Mouse (Mus musculus) R1 (cell line): ENCODE measurements around the gene Psg19.
"Not testable (repeated sequence)": the region's sequence is repeated elsewhere in the genome, so short reads cannot be mapped to it uniquely, and the experiment has no call there.

Experiments
- DNase-seq: peaks from one replicate; pipeline ENCODE4 v3.0.0-alpha.2; 2018; ENCODE audit warnings: low read depth, low spot score

Gene Psg19

DNA sequence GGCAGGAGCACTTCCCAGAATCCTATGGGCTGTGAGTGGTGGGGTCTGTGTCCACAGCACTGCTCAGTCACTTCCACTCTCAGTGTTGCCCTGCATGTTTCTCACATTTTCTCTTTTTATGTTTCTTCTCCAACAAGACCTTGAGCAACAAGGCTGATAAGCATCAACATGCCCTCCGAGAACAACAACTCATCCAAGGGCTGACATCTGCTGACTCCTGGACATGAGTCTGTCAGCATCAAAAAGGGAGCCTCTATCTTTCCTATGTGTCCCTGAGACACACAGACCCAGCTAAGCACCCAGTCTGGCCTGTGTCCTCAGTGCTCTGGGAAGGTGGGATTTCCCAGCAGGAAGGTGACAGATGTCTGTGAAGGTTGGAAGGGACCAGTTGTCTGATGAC is at the start of gene Psg19:
TSS of gene Psg19 (minus strand) at position 101 of the 400 bp plus-strand sequence.
- DNase-seq = no peak

DNA sequence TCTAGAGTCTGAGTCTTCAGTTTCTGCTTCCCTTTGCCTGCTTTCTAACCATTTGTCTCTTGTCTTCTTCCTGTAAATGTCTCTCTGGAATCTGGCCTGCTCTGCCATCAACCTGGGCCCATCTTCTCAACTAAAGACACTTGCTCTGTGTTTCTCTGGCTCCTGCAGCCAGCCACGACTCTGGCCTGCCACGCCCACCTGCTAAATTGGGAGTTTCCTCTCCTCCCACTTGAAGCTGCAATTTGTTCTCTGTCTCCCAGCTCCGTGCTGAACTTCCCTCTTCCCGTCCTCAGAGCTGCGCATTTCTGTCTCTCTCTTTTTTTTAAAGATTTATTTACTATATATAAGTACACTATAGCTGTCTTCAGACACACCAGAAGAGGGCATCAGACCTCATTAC is 46.5 kb upstream of the Psg19 start:
- peak; percentile 46 for DNase-seq

DNA sequence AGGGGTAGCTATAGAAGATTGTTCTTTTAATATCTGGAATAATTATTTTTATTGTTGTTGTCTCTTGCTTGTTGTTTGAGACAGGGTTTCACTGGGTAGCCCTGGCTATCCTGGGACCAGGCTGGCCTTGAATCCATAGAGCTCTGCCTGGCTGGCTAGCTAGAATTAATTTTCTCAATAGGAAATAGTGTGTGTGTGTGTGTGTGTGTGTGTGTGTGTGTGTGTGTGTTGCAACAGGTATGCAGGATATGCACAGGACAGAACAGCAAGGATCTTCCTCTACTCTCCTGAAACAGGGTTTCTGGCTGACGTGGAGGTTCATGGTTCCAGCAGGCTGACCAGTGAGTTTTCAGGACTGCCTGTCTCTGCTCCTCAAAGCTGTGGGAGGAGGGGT is 42.9 kb upstream of the Psg19 start:
- no peak for DNase-seq

DNA sequence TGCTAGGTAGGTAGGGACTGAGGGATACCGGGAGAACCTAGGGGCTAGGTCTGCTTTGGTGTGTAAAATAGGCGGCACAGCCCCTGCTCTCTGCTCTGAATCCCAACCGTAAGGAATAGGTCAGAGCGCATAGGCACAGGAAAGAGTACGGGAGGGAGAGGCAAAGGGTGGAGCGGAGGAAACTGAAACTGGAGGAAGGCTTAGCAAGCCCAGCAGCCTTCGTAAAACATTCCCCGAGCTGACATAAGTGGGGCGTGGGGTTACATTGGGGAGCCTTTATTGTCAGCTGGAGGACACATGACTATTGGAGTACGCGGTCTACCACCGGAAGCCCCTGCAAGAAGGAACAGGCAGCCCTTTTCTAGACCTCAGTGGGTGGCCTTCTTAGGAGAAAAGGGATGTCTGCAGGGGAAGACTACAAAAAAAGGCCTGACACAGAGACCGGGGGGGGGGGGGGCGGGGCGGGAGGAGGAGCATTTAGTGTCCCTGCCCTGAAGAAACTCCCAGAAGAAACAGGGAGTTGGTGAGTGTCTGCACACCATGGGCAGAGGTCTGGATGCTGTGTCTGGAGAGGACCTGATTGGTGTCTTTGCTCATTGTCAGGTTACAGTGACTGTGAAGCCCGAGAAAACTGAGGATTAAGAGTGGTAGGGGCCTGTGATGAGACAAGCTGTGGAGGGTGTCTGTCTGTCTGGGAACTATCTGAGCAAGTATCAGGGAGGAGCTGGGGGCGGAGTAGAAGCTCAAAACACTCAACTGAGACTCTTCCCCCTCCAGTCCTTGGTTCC is 42.3 kb upstream of the Psg19 start:
- DNase-seq = peak; percentile 99

DNA sequence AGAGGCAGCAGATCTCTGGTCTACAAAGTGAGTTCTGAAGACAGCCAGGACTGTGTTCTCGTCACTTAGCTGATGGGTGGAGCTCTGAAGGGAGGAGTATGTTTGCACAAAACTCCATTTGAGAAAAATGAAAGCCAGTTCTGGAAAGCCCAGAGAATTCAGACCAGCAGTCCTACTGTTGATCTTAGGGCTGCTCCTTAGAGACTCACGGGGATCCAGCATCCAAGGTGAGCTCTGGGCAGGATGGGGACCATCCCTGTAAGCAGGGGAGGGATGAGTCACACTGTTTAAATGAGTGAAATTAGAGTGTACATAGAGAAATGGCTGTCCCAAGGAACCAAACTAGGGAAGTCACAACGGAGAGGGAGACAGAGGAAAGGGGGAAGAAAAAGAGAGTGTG is 41.5 kb upstream of the Psg19 start, which contains the start of gene Mill2:
TSS of gene Mill2 (plus strand) at position 102 of the 400 bp plus-strand sequence.
- no peak for DNase-seq

DNA sequence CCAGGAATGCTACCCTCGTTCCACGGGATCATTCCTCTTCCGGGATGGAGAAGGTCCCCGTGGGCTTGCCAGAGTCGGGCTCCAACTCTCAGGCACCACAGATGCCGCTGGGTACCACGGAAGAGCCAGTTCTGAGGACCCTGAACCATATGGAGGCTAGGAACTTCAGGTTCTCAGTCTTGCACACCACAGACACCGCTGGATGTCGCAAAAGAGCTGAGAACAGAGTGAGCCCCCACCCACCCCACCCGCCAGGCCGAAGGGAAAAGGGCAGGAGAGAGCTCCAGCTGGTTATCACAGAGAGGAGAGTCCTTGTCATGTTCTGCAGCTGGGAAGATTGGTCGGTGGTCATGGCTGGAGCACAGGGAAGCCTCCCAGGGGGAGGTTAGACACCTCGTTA is 34.0 kb upstream of the Psg19 start:
- DNase-seq = peak; percentile 36

DNA sequence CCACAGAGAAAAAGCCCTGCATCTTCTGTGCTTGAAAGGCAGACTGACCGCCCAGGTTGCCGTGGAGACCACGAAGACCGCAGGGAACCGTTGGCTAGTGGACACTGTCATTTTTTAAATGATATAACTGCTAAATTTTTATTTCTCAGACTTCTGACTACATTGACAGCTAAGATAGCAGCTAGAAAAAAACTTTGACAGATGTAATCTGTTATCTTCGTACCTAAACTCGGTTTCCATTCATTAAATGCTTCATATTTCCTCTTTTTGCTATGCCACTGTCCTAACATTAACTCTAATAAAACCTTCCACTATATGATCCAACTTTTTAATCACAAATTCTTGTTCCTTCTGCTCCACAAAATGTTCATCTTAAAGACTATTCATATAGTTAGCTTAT is 31.2 kb upstream of the Psg19 start:
- DNase-seq = no peak

DNA sequence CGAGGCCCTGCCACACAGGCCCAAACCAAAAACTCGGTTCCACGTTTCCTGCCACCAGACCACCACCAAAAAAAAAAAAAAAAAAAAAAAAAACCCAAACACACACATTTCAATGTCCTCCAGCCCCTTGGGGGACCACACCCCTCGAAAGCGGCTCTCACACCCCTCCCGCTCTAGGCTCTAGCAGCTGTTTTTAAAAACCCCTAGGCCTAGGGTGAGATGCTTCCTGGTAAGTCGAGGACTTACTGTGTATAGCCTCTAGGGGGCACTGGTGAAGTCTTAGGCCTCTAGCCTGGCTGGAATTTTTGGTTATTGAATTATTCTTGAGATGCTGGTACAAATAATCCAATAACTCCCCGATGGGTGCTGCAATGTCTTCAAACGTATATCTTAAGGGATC is 30.3 kb upstream of the Psg19 start:
- DNase-seq = peak; percentile 84

DNA sequence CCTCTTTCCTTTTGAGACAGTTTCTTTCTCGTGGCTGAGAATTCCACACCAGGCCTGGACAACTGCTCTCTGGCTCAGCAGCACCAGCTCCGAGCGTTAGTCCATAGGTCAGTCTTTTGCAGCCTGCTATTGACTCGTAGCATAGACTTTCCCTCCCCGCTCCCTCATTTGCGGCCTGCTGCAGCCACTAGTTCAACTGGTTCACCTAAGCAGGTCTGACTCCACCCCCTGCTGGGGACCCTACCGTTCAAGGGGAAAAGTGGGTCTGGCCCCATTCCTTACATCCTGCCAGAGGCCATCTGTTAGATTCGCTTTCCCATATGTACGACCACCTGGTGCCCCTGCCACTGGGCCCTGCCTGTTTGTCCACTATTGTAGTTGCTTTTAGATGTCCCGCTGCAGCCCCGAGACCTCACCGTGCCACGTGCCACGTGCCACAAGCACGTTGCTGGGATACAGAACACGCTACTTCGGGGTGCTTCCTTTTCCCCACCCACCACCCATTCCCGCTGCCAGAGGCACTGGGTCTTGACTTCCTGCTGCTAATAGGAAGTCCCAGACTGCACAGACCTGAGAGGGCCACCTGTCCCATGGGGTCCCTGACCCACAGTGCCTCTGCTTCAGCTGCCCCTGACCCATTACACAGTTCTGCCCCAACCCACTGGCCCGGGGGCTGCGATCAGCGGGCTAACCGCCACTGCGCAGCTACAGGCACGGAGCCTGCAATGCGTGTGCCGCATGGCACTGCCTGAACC is 29.6 kb upstream of the Psg19 start:
- DNase-seq = peak; percentile 70

DNA sequence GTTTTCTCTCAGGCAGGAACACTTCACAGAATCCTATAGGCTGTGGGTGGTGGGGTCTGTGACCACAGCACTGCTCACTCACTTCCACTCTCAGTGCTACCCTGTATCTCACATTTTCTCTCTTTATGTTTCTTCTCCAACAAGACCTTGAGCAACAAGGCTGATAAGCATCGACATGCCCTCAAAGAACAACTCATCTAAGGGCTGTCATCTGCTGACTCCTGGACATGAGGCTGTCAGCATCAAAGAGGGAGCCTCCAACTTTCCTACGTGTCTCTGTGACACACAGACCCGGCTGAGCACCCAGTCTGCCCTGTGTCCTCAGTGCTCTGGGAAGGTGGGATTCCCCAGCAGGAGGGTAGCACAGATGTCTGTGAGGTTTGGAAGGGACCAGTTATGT is 23.2 kb upstream of the Psg19 start, which contains the start of gene Psg17:
TSS of gene Psg17 (minus strand) at position 101 of the 400 bp plus-strand sequence.
- no peak for DNase-seq

DNA sequence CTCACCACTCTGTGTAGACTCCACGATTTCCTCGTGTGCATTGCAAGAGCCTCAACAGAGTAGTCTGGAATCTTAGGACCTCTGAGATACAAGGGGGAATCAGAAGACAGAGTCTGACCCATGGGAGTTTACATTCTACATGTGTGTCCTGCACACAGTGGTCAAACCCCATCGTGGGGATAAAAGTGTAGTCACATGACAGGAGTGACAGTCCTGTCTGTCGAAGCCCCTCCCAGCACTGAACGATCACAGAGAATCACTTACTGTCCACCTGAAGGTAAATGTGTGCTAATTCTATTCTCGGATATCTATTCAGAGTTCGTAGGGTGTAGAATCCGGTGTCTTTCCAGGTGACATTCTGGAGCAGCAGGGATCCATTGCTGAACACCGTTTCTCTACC is 20.0 kb upstream of the Psg19 start:
- DNase-seq = peak; percentile 45

DNA sequence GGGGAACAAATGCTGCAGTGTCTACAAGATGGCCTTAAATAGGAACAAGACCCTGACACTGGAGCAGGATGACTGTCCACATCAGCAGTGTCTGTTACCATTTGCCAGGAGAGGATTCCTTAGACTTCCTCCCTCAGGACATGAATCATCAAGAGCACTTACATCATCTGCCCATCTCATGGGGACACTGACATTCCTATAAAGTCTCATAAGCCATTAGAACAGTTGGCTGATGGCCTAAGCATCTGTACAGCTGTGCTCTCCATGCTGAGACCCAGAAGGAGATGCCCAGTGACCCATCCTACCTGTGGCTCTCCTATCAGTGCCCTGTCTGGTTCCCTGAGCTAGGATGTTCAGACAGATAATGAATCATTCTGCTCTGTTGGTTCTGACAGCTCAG is 5.2 kb upstream of the Psg19 start:
- DNase-seq = no peak

DNA sequence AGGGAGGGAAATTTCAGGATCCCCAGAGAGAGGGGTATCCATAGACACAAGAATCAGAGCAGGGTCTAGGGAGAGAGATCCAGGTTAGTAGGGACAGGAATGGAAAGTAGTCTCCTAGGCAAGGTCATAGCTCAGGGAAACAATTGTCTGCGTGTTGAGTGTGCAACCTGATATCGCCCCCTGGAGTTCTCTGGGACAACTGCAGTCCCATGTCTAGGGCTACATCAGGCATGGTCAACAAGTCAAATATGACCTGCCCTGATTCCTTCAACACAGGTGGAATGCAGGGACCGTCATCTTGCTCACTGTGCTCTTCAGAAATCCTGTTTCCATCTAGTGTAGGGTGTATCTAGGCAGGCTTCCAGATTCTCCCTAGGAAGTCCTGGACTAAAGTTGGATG is 809 bp upstream of the Psg19 start:
- peak; percentile 33 for DNase-seq

DNA sequence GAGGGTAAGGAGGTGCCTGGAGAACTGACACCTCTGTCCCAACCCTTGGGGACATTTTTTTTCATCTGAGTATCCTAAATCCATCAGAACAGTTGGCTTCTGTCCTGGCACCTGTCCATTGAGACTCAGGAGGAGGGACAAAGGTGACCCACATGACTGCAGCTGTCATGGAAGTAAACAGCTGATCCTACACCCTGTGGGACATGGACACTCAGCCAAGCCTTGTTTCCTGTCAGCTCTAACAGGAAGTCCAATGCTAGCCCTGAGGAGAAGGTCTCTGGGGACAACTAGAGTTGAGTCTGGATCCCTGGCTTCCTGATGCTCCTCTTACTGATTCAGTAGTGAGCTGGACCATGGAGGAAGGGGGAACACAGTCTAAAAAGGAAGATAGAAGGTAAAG is 7.6 kb downstream of the Psg19 start:
- not testable (repeated sequence) for DNase-seq

DNA sequence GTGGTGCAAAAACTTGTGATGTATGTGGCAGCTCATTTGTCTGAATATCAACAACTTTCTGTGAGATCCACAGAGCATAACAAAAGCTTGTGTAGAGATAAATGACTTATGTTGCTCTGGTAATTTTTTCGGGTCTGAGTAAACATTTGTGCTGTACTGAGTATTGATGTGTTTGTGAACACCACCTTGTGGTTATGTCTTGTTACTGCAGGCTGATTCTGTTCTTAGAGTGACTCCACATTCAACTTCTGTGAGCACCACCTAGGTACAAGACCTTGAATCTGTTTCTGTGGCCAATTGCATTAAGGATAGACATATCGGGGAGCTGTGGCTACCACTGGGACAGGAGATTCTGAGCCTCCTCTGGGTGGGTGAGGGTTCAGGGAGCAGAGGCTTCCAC is 17.0 kb downstream of the Psg19 start:
- DNase-seq = peak; percentile 38

DNA sequence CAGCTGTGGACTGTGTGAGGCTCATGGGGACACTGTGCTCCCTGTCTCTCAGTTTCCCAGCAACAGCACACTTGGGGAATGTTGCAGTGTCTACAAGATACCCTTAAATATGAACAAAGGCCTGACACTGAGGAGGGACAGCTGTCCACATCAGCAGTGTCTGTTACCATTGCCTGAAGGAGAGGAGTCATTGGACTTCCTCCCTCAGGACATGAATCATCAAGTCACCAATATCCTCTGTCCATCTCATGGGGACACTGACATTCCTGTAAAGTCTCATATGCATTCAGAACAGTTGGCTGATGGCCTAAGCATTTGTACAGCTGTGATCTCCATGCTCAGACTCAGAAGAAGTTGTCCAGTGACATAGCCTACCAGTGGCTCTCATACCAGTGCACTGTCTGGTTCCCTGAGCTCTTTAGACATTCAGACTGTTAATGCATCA is 19.0 kb downstream of the Psg19 start:
- no peak for DNase-seq

DNA sequence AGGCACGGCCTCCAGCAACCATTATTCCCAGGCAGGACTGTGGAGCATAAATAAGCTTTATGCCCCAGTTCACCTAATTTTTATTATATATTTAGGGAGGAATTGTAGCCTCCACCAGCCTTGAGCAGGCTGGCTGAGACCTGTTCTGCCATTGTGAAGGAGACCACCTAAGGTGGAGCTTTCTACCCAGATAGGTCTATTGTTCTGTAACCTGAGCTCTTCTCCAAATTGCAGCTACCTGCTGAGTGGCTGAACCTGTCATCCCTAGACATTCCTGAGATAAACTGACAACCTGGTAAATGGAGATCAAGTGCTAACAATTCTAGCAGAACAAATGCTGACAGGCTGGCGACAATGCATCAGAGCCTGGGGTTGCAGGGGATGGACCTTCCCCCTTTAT is 35.4 kb downstream of the Psg19 start:
- DNase-seq = not testable (repeated sequence)

DNA sequence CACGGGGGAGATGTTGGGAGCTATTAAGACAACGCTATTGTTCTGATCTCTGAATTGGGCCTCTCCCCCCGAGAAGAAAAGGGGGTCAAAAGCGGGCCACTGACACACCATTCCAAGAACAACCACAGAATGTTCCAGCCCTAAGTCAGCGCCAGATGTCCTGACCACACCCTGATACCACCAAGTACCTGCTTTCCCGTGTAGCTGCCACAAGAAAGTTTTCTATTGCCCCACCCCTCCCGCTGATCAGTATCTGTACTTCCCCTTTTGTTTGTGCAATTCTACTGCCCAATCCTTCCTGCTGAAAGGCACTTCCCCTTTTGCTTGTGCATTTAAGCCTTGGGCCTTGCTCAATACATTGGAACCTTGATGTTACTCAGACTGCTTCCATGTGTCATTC is 38.2 kb downstream of the Psg19 start:
- DNase-seq = not testable (repeated sequence)

DNA sequence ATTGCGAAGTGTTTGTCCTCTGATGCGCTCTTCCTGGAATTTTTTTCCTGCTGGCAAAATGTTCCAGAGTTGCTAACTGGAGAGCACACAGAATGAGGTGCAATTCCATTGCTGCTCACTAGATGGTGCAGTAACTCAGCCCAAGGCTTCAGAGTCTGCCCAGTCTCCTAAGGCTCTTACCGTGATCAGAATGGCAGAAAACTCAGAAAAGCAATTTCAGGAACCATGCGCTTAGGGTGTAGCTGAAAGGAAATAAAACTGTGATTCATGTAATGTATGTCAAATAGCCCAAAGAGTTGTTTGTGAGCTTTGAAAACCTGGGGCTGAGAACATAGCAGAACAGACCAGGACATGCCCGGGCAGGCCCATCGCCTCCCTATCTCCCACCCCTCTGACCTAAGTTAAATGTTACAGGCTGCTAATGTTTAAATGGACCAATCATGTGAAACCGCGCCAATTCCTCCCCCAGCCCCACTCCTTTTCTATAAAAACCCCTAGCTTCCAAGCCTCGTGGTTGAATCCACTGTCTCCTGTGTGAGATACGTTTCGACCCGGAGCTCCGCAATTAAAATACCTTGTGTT is 48.3 kb downstream of the Psg19 start:
- DNase-seq = peak; percentile 78

DNA sequence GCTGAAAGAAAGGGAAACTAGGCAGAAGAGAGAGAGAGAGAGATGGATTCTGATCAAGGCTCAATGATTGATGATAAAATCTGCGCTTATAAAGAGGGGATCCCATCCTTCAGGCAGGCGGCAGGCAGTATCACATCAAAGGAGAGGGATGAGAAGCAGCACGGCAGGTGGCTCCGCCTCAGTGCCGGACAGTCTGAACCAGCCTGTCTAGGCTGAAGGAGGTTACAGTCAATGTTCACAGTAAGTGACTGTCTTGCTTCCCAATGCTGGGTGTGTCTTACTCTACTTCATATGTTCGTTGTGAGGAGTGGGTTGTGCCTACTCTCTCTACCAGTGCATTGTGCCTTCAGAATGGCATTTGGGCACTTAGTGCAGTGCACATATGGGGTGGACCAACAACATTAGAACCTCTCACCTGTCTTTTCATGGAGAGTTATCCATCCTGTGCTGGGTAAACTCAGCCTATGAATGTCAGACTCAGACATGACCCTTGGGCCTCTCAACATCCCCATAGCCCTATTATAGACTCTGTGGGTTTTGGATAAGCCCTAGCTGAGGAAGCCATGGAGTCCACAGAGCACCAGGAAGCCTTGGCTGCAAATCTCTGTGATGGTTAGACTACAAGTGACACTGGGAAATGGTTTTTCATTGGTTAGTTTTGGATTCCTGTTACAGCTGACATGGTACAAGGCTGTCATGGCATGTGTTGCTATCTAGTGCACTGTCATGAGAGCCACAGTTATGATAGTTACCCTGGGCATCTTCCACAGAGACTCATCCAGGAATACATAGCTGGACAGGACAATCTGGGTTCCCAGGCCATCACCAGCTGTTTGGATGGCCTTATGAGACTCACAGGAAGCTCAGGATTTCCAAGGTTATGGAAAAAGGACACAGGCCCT is 49.1 kb downstream of the Psg19 start:
- DNase-seq = no peak

DNA sequence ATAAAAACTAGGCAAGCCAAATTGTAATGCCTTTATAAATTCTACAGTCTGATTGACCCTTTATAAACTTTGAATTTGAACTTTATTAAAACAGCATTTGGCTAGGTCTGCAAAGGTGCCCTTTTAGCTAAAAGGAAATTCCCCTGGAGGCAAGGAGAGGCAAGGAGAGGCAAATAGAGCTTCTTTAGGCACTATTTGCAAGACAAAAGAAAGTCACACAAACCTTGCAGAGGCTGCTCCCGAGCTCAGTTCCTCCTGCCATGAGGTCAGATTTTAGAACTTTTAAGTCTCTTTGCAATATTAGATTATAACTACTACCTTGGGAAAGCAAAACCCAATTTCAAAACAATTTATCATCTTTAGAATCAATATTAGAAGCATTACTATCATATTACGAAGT is 50.9 kb downstream of the Psg19 start:
- DNase-seq = peak; percentile 81
